Mouse (Mus musculus) spleen, adult 2 months (tissue): ENCODE measurements around the gene Ank.

Source experiments
- CTCF ChIP-seq: fragments of 200-500 bp; IDR thresholded peaks from 2 replicates; pipeline ENCODE4 v1.5.1; 2011; ENCODE audit warnings: mild to moderate bottlenecking, inconsistent platforms; ENCODE audit not compliant: insufficient read depth, insufficient read length, insufficient replicate concordance; ENCODE audit errors: extremely low read depth
- POLR2A ChIP-seq: fragments of 200-500 bp; IDR thresholded peaks from 2 replicates; pipeline ENCODE4 v1.6.1; 2011; ENCODE audit warnings: low read depth, low read length, inconsistent platforms

DNA sequence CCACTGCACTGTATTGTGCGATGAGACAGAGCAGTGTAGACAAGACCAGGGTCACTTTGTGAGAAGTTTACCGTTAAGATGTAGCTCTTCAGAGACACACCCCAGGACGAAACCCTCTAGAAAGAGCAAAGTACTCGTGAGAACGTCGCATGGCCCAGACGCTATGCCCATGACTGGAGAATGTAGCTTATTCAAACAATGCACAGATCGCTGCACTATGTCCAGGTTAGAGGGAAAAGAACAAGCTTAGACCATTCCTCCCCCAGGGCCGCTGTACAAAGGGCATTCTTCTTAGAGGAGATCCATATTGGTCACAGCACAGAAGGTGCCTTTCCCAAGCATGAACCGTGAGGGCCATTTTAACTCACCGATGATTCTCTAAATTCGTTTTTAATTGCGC lies 35.9 kb downstream of the Ank start:
- TF ChIP-seq CTCF: no peak
- TF ChIP-seq POLR2A: no peak
